Mouse (Mus musculus): ENCODE results near the gene 9930021J03Rik. TPM values are rescaled to one million over a fixed set of nuclear protein-coding genes. Genes with fewer than 3 reads are reported as not detected.

The 9930021J03Rik gene
- total and polyA plus RNA-seq, 3 experiments, result 5.7 to 12.9 (median 11.8) TPM

DNA sequence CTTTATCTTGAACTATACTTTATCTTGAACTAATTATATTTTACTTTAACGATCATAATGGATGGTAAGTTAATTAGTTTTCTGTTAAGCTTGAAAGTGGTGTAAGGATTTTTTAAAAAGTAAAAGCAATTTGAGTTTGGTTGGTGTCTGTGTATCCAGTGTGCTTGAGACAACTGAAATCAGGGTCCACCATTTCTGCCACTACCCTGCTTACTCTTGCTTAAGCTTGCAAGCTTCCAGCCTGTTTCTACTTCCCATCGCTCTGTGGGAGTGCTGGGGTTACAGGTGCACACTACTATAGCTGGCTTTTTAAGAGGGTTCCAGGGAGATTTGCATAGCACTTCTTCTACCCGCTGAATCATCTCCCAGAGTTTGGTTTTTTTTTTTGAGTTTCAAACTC, 96.3 kb downstream of the 9930021J03Rik start:
- Histone ChIP-seq H3K27ac (no peak overlapping the region), H3K27me3 (ENCODE audit: control insufficient read depth, insufficient read depth, low read length) (no peaks in the 10 kb centered on the region), H3K4me1 (ENCODE audit: control insufficient read depth, insufficient read depth, low read length) (no peaks in the 10 kb centered on the region), H3K79me2 (replicated peaks; ENCODE audit: control insufficient read depth, insufficient read depth, low read length) (no peaks in the 10 kb centered on the region), H3K36me3 (ENCODE audit: control insufficient read depth, insufficient read depth, low read length) (no peaks in the 10 kb centered on the region), H3K9ac (ENCODE audit: low read depth, low read length) (no peak overlapping the region), H3K4me3 (no peak overlapping the region)
- no peak for DNase-seq
- TF ChIP-seq CTCF (IDR thresholded peaks at IDR 0.05), result no peak
- TF ChIP-seq POLR2A (IDR thresholded peaks at IDR 0.05; ENCODE audit: insufficient read depth, low read depth, low read length), result no peak
- TF ChIP-seq EP300 (IDR thresholded peaks at IDR 0.05; ENCODE audit: insufficient read depth, low read depth, low read length), result no peak
- intact Hi-C loops (cut with DNase I), result no loop called here
- WGBS, result 80% methylated on average over 3 of the region's 3 CpGs

DNA sequence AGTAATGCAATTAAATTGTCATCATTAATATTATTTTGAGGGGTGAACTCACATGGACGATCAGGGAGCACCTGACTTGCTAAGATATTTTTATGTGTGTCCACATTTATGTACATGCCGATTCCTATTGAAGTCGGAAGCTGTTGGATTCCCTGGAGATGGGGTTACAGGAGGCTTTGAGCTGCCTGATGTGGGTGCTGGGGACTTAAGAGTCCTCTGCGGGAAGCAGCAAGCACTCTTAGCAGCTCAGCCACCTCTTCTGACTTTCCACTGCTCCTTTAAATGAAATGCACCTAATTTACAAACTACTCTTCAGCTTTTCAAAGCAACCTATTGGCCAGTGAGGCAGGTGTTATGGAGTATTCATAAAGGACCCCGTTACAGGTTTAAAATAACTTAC, 97.3 kb downstream of the 9930021J03Rik start:
- Histone ChIP-seq H3K36me3 (ENCODE audit: control insufficient read depth, insufficient read depth, low read length) (no peaks in the 10 kb centered on the region), H3K9ac (ENCODE audit: low read depth, low read length) (no peak overlapping the region), H3K79me2 (replicated peaks; ENCODE audit: control insufficient read depth, insufficient read depth, low read length) (no peaks in the 10 kb centered on the region), H3K27ac (no peak overlapping the region), H3K4me1 (ENCODE audit: control insufficient read depth, insufficient read depth, low read length) (no peaks in the 10 kb centered on the region), H3K27me3 (ENCODE audit: control insufficient read depth, insufficient read depth, low read length) (no peaks in the 10 kb centered on the region), H3K4me3 (no peak overlapping the region)
- WGBS, result 55% methylated on average over 5 of the region's 5 CpGs
- intact Hi-C loops (cut with DNase I), result no loop called here
- no peak for TF ChIP-seq EP300 (IDR thresholded peaks at IDR 0.05; ENCODE audit: insufficient read depth, low read depth, low read length)
- no peak for TF ChIP-seq POLR2A (IDR thresholded peaks at IDR 0.05; ENCODE audit: insufficient read depth, low read depth, low read length)
- TF ChIP-seq CTCF (IDR thresholded peaks at IDR 0.05), result no peak
- no peak for DNase-seq

DNA sequence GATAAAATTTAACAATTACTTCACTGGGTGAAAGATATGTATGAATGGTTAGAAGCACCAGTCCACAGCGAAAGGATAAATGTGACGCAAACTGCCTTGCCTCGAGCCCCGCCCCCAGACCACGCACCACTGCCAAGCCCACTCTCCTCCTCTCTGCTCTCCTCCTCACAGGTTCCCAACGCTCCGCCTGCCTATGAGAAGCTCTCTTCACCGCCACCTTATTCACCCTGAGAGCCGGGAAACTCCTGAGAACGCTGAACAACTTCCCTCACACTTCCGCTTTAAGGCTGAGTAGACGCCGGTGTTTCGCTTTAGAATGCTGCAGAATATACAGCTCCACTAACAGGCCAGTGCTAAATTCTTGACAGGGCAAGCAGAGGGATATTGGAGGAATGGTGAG, 97.8 kb downstream of the 9930021J03Rik start:
- intact Hi-C loops (cut with DNase I), result no loop called here
- no peaks in the 10 kb centered on the region for H3K36me3 ChIP-seq (ENCODE audit: control insufficient read depth, insufficient read depth, low read length)
- H3K79me2 ChIP-seq (replicated peaks; ENCODE audit: control insufficient read depth, insufficient read depth, low read length), result no peaks in the 10 kb centered on the region
- DNase-seq, result peak in 1 of 2 experiments; percentile 4
- TF ChIP-seq POLR2A (IDR thresholded peaks at IDR 0.05; ENCODE audit: insufficient read depth, low read depth, low read length) (no peak), EP300 (IDR thresholded peaks at IDR 0.05; ENCODE audit: insufficient read depth, low read depth, low read length) (no peak), CTCF (IDR thresholded peaks at IDR 0.05) (no peak)
- no peak overlapping the region for H3K9ac ChIP-seq (ENCODE audit: low read depth, low read length)
- no peaks in the 10 kb centered on the region for H3K4me1 ChIP-seq (ENCODE audit: control insufficient read depth, insufficient read depth, low read length)
- H3K27ac ChIP-seq, result no peak overlapping the region
- no peak overlapping the region for H3K4me3 ChIP-seq
- H3K27me3 ChIP-seq (ENCODE audit: control insufficient read depth, insufficient read depth, low read length), result no peaks in the 10 kb centered on the region
- WGBS, result 32% methylated on average over 14 of the region's 14 CpGs

DNA sequence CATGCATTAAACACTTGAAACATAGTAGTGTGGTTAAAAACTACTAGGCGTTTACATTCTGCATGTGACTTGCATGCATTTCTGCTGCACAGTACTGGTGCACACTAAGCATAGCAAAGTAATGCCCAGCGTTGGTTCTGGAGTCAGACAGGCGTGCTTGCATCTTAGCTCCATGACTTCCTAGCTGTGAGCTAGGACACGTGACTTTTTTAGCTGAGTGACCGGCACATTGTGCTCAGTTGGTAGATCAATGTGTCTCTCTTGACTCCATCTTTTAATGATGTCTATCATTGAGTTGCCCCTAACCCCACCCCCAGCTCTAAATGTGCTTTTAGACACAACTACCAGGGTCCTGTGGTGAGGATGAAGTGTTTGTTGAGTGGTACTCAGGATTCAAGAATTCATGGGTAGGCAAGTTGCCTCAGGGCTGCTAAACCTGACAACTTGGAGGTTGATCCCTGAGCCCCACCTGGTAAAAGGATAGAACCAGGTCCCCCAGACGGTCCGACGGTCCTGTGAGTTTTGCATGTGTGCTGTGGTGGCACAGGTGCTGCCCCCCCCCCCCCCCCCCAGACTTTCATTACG, 98.4 kb downstream of the 9930021J03Rik start:
- intact Hi-C loops (cut with DNase I), result no loop called here
- WGBS, result 88% methylated on average over 9 of the region's 9 CpGs
- TF ChIP-seq EP300 (IDR thresholded peaks at IDR 0.05; ENCODE audit: insufficient read depth, low read depth, low read length) (no peak), CTCF (IDR thresholded peaks at IDR 0.05) (no peak), POLR2A (IDR thresholded peaks at IDR 0.05; ENCODE audit: insufficient read depth, low read depth, low read length) (no peak)

DNA sequence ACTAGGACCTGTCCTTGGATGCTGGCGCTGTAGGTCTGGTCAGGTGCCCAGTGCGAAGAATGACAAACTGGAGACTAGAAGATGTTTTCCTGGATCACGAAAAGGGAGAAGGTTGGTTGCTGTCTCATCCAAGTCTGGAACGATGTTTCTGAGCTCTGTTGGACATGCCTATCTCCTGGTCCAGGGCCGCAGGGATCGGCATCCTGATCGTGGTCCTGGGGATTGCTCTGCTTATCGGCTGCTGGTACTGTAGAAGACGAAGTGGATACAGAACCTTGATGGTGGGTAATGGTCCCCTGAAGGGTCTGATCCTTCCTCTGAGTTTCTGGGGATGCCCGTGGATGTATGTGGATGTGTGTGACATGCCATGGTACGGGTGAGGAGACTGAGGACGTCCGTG, 101.4 kb downstream of the 9930021J03Rik start:
- no peaks in the 10 kb centered on the region for H3K36me3 ChIP-seq (ENCODE audit: control insufficient read depth, insufficient read depth, low read length)
- no peaks in the 10 kb centered on the region for H3K79me2 ChIP-seq (replicated peaks; ENCODE audit: control insufficient read depth, insufficient read depth, low read length)
- TF ChIP-seq CTCF (IDR thresholded peaks at IDR 0.05) (no peak), EP300 (IDR thresholded peaks at IDR 0.05; ENCODE audit: insufficient read depth, low read depth, low read length) (no peak), POLR2A (IDR thresholded peaks at IDR 0.05; ENCODE audit: insufficient read depth, low read depth, low read length) (no peak)
- no peaks in the 10 kb centered on the region for H3K4me1 ChIP-seq (ENCODE audit: control insufficient read depth, insufficient read depth, low read length)
- H3K4me3 ChIP-seq, result no peak overlapping the region
- no peak overlapping the region for H3K27ac ChIP-seq
- DNase-seq, result no peak
- H3K9ac ChIP-seq (ENCODE audit: low read depth, low read length), result no peak overlapping the region
- 94% methylated on average over 13 of the region's 13 CpGs for WGBS
- intact Hi-C loops (cut with DNase I), result no loop called here
- no peaks in the 10 kb centered on the region for H3K27me3 ChIP-seq (ENCODE audit: control insufficient read depth, insufficient read depth, low read length)

More for the DNA sequence above, 98.4 kb downstream of the 9930021J03Rik start:
- Histone ChIP-seq H3K9ac (ENCODE audit: low read depth, low read length) (no peak overlapping the region), H3K4me1 (ENCODE audit: control insufficient read depth, insufficient read depth, low read length) (no peaks in the 10 kb centered on the region), H3K4me3 (no peak overlapping the region), H3K27me3 (ENCODE audit: control insufficient read depth, insufficient read depth, low read length) (no peaks in the 10 kb centered on the region), H3K36me3 (ENCODE audit: control insufficient read depth, insufficient read depth, low read length) (no peaks in the 10 kb centered on the region), H3K79me2 (replicated peaks; ENCODE audit: control insufficient read depth, insufficient read depth, low read length) (no peaks in the 10 kb centered on the region), H3K27ac (no peak overlapping the region)
- DNase-seq, result no peak

DNA sequence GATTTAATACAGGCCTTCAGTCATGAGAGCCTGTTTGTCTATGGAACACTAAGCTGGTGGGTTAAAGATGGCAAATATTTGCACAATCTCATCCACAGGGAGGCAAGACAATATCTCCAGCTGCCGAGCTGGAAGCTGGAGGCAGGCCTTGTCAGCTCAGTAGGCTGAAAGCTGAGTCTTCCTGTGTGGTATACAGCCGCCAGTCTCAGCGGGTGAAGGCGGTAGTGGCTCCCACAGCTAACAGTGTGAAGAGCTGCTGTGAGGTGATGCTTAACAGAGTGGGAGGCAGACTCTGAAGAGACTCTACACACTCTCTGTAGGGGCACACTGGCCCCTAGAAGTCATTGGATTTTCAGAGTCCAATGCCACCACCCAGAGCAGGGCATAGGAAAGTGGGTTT, 104.1 kb downstream of the 9930021J03Rik start:
- intact Hi-C loops (cut with DNase I), result no loop called here
- H3K4me1 ChIP-seq (ENCODE audit: control insufficient read depth, insufficient read depth, low read length), result no peaks in the 10 kb centered on the region
- H3K79me2 ChIP-seq (replicated peaks; ENCODE audit: control insufficient read depth, insufficient read depth, low read length), result no peaks in the 10 kb centered on the region
- DNase-seq, result no peak
- H3K27me3 ChIP-seq (ENCODE audit: control insufficient read depth, insufficient read depth, low read length), result no peaks in the 10 kb centered on the region
- H3K9ac ChIP-seq (ENCODE audit: low read depth, low read length), result no peak overlapping the region
- H3K4me3 ChIP-seq, result no peak overlapping the region
- TF ChIP-seq EP300 (IDR thresholded peaks at IDR 0.05; ENCODE audit: insufficient read depth, low read depth, low read length), result no peak
- TF ChIP-seq CTCF (IDR thresholded peaks at IDR 0.05), result no peak
- no peak for TF ChIP-seq POLR2A (IDR thresholded peaks at IDR 0.05; ENCODE audit: insufficient read depth, low read depth, low read length)
- no peaks in the 10 kb centered on the region for H3K36me3 ChIP-seq (ENCODE audit: control insufficient read depth, insufficient read depth, low read length)
- 76% methylated on average over 4 of the region's 4 CpGs for WGBS
- H3K27ac ChIP-seq, result no peak overlapping the region

All from heart, adult 2 months (tissue).